Mouse (Mus musculus) kidney, adult 18-20 months (tissue): ENCODE results near the gene Sertad2.

Source experiments
- DNase-seq: peaks from one replicate; pipeline ENCODE4 v3.0.0; 2021

The Sertad2 gene

DNA sequence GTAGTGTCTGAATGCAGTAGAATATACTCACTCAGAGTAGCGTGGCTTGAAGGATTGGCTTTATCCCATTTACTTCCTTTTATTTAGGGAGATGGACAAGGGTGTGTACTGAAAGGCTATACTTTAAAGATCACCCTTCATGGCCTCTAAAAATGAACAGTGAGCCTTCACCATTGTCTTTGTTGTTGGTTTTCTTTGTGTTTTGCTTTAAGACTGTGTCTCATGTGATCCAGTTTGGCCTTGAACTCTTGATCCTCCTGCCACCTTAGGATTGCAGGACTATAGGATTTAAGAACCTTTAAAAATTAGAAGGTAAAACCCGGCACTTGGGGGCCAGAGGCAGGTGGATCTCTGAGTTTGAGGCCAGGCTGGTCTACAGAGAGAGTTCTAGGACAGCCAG is 6.4 kb downstream of the Sertad2 start:
- no peak for DNase-seq

DNA sequence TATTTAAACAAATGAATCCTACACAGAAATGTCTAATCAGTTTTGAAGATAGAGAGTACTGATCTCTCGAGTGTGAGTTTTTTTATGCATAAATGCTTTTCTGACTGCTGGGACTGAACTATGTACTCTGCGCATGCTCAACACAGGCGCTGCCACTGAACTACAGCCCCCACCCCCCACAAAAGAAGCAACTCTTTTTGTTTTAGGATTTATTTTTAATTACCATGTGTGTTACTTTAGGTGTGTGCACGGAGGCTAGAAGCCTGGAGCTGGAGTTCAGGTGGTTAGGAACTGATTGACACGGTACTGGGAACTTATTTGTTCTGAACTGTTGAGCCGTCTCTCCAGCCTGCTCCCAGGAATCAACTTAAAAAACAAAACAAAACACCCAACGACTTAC is 7.1 kb downstream of the Sertad2 start:
- DNase-seq = peak; percentile 24

DNA sequence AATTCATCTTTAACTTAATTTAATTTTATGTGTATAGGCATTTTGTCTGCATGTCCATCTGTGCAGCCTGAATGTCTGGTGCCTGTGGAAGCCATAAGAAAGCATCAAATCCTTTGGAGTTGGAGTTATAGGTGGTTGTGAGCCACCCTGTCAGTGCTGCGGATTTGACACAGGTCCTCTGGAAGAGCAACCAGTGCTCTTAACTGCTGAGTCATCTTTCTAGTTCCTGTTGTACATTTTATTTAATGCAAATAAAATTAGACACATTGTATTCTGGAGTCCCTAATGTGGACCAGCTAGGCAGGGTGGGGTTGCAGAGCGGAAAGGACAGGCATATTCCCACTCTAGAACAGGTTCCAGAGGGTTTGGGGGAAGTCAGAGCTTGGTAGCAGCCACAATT is 9.0 kb downstream of the Sertad2 start:
- DNase-seq = no peak

DNA sequence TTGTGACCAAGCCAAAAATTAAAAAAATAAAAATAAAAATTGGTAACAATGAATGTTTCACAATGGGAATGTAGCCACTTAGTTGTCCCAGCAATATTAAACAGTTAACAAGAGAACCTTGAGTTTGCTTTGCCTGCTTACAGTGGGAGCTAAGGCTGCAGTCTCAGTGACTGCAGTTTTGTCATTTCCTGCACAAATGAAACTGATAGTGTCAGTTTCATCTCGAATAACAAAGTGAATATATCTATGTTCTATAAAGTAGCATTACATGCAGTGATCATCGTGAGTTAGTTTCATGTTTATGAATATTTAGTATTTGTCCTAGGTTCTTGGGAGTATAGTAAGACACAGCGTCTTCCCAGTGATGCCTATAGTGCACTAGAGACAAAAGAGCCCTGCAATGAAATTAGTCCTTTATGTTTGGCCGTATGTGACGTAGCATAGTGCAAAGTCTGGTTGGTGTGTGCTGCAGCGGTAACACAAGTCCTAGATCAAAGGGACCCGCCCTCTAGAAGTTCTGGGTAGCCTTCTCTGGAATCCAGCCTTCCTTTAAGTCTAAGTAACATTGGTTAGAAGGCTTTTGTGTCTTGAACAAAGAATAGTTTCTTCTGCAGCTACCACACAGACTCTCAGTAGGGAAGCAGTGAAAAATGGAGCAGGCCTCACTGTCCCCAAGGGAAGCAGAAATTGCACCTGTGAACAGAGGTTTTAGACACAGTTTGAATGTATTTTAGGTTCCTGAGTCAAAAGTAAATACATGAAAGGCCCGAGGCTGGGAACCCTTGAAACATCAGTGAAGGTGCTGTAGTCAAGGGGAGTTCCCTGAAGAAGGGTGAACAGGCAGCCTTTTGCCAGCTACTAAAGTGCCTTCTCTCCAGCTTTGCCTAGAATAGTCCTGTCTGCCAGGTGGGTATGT is 10.0 kb downstream of the Sertad2 start:
- no peak for DNase-seq

DNA sequence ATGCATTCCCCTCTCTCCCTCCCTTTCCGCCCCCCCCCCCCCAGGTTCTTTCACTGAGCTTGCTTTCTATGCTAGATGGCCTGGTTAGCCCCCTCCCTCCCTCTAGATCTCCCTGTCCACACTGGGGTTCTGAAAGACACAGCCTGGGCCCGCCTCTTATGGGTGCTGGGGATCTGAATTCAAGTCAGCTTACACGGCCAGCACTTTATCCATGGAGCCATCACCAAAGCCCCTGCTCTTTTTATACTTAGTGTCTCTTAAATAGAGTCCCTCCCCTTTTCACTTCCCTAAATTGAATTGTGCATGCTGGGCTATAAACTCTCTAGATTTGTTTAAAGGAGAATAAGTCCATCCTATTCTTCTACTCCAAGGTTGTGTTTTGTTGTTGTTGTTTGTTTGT is 12.6 kb downstream of the Sertad2 start:
- DNase-seq = no peak

DNA sequence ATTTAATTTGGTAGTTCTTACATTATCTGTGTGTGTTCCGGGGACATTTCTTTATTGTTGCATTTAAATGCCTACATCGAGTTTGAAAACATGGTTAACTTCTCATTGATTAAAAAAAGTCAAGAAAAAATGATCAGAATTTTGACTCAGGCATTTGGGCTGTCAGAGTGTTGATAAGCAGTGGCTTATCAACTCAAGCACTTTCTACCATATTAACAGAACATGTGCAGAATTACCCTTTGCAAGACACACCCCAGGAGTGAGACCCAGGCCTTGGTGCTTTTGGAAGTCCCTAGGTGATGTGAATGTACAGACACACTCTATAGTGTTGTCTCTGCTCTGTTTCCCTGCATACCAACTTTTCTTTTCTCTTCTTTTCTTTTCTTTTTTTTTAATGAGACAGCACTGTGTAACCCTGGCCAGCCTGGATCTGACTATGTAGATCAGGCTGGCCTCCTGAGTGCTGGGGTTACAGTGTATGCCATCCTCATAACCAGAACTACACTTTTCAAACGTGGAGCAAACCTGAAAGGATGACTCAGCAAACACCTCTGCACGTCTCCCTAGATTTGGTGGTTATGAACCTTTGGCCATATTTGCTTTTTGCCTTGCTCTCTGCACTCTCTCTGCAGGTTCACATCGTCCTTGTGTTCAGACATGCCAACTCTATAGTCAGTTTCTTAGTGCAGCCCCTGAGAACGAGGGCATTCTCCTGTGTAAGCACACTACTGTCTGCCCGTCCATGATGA is 13.3 kb downstream of the Sertad2 start:
- no peak for DNase-seq

DNA sequence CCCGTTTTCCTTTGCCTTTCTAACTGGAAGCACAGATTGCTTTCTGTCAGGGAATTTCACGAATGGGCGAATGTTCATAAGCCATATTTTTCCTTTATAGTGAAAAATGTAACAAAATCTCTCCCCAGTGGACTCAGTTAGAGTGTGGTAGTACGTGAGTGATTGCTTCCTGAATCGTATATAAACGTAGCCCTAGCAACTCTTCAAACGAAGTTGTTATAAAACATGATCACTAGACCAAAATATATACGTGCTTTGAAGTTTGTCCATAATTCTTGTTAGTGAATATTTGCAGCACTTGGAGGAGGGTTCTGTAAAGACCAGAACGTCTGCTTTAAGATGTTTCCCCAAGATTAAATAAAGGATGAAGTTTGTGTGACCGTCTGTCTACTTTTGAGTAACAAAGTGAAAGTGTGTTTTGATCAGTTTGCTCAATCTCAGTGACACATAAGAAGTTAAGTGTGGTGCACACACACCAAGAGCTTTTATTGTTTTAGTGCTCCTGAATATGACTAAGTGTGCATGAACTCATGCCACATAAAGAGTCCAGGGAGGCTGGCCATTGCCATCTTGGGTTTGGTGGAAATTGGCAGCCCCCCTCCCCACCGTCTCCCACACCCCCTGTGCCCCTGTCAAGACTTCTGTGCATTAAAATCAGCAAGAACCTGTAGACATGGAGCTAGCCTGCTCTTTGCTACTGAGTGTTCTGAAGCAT is 16.3 kb downstream of the Sertad2 start:
- DNase-seq = no peak

DNA sequence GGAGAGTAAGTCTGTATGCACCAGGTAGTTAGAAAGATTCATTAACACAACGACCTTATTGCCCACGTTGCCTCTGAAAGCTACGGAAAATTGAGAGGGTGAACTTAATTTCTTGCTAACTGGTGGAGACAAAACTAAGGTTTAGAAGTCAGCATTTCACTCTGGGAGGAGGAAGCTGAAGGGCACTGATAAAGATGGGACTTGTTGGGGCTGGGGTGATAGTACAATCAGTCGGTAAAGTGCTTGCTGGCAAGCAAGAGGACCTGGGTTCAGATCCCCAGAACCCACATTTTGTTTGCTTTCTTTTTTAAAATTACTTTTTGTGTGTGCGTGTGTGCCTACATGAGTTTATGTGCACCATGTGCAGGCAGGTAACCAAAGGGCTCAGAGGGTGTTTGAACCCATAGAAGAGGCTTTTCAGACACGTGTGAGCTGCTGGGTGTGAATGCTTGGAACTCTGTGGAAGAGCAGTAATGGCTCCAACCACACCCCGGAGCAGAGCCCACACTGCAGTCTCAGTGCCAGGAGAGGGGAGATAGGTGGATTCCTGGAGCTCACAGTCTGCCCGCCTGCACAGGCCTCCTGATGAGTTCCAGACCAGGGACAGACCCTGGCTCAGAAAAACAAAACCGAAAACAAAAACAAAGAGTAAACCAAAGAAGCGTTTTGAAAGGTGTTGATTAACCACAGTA is 17.0 kb downstream of the Sertad2 start:
- DNase-seq = no peak

DNA sequence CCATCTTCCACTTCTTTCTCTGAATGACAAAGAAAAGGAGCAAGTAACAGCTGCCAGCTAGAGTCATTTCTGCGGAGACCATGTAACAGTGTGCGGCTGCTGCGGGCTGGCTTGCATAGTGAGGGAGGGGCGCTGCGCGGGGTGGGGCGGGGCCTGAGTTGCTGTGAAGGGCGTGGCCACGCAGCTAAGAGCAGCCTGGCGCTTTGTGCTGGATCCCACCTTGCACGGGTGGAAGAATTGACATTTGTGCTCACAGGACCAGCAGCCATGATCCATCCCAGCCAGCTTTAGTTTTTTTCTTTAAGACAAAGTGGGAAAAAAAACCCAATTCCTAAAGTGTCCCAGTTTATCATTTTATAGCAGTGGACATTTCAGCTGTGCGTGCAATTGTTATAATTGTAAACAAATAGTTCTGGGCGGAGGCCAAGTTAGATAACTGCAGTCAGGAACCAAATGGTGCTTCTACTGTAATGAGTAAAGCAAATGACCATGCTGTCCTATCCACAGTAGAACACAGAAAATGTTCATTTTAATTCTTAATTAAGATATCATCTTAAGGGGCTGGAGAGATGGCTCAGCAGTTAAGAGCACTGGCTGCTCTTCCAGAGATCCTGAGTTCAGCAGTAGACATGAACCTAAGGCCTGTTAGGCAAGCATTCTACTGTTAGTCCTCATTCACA is 18.4 kb downstream of the Sertad2 start:
- peak; percentile 51 for DNase-seq

DNA sequence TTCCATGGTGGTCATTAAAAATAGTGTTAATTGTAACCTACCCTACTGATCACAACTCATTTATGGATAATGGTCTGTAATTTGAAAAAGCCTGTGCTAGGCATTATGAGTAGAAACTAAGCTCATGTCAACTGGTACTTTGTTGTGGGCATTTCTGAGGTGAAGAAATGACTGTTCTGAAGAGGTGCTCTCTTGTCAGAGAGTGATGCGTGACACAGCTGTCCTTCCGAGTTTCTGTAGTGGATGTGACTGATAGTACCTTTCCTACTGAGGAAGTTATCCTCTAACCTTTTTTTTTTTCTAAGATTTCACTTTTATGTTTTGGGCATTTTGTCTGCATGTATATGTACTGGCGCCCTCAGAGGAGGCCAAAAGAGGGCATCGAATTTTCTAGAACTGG is 22.0 kb downstream of the Sertad2 start:
- no peak for DNase-seq

DNA sequence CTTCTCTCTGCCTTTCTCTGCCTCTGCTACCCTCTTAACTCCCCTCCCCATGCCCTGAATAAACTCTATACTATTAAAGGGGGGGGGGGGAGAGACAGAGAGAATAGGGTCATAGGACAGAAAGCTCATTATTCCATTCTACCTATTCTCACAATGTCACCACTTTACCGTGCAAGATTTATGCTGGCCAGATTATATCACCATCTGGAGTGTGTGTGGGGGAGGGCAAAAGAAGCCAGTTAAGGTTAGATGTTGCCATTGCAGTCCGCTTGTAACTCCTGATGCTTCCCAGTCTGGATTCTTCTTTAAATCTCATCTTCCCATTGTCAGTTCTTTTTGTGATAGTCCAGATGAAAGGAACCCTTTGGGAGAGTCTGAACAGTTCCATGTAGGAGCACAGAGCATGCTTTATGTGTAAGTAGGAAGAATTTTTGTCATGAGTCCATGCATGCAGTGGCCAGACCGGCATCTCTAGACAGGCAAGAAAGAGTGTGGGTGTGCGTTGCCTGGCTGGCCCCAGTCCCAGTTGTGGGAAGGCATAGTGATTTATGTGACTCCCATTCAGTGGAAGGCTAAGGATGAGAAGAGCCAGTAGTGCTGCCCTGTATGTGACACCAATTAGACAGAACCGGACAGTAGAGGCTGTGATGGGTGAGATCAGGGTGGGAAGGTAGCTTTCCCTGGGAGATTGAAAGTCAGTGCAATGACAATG is 28.8 kb downstream of the Sertad2 start:
- no peak for DNase-seq

DNA sequence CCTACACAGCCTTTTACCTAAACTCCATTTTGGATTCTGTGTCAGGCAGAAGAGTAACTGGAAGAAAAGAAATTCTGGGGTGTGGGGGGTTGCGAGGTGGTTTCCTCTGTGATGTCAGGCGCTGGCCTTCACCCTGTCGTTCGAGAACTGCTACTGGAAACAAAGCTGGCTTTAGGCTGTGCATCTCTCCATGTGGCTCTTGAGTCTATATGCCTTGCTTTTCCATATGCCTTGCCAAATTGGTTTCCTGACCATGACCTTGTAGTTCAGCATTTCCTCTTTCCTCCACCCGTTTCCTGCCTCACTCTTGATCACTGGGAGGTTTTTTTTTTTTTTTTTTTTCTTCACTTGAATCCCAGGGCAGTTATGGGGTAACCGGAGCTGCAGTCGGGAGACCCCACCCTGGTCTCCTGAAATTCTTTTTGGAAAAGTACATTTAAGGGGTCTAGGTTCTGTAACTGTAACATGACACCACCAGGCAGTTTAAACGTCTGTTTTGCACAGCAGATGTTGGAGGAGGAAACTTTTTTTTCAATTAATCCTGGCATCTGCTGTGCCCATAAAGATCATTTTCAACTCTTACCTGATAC is 33.1 kb downstream of the Sertad2 start:
- DNase-seq = no peak

DNA sequence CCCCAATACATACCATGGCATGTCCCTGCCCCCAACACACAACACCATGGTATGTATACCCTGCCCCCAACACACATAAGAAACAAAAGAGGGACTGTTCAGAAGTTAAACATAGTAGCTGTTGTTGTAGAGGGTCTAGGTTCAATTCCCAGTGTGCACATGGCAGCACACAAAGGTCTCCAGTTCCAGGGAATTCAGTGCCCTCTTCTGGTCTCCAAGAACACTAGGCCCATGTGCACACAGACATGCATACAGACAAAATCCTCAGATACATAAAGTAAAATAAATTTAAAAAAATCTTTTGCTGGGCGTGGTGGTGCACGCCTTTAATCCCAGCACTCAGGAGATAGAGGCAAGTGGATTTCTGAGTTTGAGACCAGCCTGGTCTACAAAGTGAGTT is 39.7 kb downstream of the Sertad2 start:
- no peak for DNase-seq

DNA sequence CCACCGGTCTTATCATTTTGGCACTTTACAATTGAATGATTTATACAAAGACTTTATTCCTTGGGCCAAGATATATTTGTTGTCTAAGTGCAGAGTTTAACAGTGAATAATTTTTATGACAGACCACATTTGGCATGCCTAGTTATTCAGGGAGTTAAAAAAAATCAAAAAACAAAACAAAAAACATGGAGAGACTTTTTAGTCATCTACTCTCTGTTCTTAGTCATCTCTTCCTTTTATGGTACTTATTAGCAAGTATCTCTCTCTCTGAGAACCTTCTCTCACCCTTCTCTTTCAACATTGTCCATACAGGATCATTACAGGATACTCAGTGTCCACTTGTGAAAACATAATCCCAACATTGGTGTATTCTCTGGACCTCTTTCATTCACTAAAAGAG is 42.2 kb downstream of the Sertad2 start:
- no peak for DNase-seq

DNA sequence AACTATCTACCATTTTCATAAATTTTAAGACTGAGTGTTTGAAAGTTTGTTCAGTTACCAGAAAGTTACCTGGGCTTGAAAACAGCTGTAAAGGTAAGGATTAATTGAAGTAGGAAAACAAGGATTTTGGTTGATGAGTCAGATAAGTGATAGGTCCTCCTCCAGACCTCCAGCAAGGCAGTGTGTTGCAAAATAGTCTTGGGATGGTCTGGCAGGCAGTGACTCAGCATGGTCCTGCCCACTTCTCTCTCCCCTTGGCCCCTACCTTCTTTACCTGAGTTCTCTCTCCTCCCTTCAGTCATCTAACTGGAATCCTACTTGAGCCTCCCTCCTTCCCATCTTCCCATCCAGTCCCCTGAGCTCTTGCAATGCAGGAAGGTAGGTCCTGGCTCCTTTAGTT is 43.1 kb downstream of the Sertad2 start:
- no peak for DNase-seq

DNA sequence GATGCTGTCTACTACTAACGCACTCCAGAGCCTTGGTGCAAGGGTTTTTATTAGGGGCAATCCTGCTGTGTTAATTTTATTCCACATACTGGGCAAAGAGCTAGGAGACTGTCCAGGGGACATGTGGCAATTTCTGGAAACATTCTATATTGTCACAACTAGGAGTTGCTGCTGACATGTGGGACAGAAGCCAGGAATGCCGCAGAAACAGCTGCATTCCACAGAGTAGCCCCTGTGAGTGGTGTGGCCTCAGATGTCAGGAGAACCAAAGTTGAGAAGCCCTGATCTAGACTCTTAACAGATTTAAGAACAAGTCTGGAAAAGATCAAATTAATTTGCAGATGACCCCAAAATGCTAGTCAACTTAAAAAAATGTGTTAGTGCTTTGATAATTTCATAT is 46.3 kb downstream of the Sertad2 start:
- DNase-seq = no peak

DNA sequence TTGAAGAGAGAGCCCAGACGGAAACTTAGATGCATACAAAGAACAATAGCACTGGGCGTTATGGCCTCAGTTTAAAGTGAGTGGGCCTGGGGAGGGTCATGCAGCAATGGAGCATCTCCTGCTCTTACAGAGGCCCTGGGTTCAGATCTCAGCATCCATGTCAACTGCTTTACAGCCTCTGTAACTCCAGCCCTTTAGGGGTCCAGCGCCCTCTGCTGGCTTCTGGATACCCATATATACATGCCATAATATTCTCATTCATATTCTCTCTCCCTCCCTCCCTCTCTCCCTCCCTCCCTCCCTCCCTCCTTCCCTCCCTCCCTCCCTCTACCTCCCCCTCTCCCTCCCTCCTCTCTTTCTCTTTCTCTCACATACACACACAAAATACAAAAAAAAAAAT is 49.0 kb downstream of the Sertad2 start:
- DNase-seq = peak; percentile 18

DNA sequence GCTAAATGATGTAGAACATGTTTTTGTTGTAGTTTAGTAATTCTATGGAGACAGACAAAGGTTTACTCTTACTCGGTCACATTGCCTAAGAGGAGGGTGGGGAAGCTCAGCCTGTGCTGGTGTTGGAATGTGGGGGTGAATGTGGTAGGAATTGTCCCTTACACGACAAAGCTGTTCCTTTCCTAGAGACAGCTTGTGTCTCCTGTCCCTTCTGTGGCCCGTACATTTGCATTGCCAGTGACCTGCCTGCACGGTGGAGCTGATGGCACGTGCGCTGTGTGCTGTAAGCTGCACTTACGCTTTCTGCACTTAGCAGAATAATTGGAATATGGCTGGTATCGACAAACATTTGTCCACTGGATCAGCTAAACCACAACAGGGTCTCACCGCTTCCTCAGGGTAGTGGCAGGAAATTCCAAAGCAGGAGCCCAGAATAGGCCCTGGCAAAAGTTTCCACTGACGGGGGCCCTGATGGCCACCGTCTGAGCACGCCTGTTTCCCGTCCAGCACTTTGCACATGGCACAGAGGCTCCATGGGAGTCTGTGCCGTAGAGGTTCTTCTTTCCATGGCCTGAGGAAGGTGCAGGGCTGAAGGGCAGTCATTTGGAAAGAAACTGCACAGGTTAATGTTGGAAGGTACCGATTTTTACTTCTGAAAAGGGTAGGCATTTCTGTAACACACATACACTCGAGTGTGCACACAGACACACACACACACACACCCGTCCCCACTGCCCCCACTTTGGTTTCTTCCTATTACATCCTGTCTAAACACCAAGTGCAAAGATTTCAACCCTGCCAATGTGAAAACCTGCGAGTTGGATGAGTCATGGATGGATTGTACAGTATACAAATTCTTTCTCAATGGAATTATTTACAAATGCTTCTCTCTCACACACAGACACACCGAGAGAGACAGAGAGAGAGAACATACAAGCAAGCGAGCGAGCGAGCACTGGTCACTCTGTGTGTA is 51.5 kb downstream of the Sertad2 start:
- peak; percentile 24 for DNase-seq

DNA sequence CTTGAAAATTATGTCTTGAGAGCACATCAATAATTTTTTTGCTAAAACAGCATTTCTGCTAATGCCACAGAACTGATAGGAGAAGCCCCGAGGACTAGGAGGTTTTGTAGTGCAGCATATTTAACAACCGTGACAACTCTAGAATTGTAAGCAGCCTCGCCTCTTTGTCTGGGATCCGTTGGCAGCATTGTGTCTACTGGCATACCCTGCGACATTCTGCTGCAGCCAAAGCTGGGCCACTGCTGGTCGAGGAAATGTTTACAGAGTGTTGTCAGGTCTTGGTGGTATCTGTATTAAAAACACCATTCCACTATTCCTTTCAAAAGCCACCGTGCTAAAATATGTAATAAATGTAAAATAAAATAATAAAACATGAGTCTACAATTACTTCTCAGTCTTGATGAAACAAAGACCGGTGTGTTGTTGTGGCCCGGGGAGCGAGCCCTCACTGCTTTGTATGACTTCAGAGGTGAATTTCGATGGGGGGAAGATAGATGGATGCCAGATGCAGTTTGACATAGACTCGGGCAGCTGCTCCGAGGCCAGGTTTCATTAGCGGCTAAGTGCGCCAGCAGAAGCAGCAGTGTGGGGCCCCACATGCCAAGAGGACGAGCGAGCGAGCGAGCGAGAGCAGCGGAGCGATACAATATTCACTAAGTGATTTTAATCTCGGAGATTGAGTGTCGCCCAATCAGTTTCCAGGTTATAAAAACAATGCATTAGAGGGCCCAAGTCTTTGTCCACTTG is 60.2 kb downstream of the Sertad2 start:
- no peak for DNase-seq
